ENCODE assay signal across 8 mouse cellular contexts in the genomic region with DNA sequence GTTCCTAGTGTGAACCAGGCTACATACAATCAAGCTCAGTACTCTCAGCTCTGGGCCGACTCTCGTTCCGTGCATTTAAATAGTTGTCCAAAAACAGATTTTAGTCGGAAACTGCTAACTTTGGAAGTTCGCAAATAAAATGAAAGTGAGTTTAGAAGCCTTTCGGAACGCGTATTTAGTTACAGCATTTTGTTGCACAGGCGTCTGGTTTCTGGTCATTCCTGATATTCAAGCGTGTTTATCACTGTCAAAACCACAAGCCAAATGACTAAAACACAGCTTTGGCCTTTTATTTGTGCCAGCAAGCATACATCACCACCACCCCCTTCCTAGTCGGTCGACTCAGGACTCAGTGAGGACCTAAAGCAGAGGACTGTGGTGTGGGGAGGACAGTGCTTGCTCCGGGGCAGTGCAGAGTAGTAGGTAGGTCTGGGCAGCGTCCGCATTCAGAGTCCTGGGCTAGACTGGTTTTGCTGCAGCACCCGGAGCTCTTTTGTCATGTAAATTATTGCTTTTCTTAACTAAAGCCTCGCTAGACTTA. TPM values are rescaled to one million over a fixed set of nuclear protein-coding genes. Genes with fewer than 3 reads are reported as not detected.
A peak's percentile ranks its signal among the peaks of the same experiment; 100 is the strongest.
DNase-seq lines count a peak whose midpoint lies in the region; ATAC-seq and TF ChIP-seq lines count a peak whose summit lies in the region.

No protein-coding gene starts in this region.

- H3K9me3 ChIP-seq in hindbrain, embryonic 16.5 days (ENCODE audit: control insufficient read depth, low read length): no peaks in the 10 kb centered on the region
- H3K9me3 ChIP-seq in liver, postnatal 0 days (ENCODE audit: low read length): no peaks in the 10 kb centered on the region

- in situ Hi-C loops in Patski (cut with MboI; ENCODE audit: low pct_unique_long_range_greater_than_20kb): no loop called here

- peak overlapping the region; percentile 55 for H3K4me3 ChIP-seq in embryonic fibroblast, embryonic 13.5 days (ENCODE audit: insufficient read depth, low read length)
- peak overlapping the region; percentile 56 for H3K4me3 ChIP-seq in hindbrain, embryonic 16.5 days (ENCODE audit: low read length)
- H3K4me3 ChIP-seq in liver, postnatal 0 days (ENCODE audit: low read depth, low read length): peak overlapping the region; percentile 71
- H3K4me3 ChIP-seq in olfactory bulb, adult 2 months (ENCODE audit: insufficient read depth, low read depth, low read length): peak overlapping the region; percentile 55

- CTCF ChIA-PET in Patski (lab: Charles Lee): interaction anchor here (0.6 to 1.4 kb wide), 3 partner anchors 9 to 113 kb away, joined by 3 read pairs; no protein-coding TSS in a partner anchor

- TF ChIP-seq CTCF in Patski (IDR thresholded peaks at IDR 0.05): no peak
- no peak for TF ChIP-seq CTCF in embryonic fibroblast, embryonic 13.5 days (IDR thresholded peaks at IDR 0.05; ENCODE audit: borderline replicate concordance, insufficient read depth, low read length)
- TF ChIP-seq CTCF in liver, postnatal 0 days (IDR thresholded peaks at IDR 0.05; ENCODE audit: low read depth): no peak
- no peak for TF ChIP-seq CTCF in olfactory bulb, adult 2 months (IDR thresholded peaks at IDR 0.05; ENCODE audit: insufficient read depth, low read depth, low read length)

- no peak for ATAC-seq in Patski
- no peak for ATAC-seq in hindbrain, embryonic 16.5 days
- ATAC-seq in liver, postnatal 0 days: no peak

- H3K4me2 ChIP-seq in hindbrain, embryonic 16.5 days (ENCODE audit: low read length): peak overlapping the region; percentile 79
- peak overlapping the region; percentile 82 for H3K4me2 ChIP-seq in liver, postnatal 0 days (ENCODE audit: low read depth, low read length)

- 2% methylated on average over 17 of the region's 17 CpGs for WGBS in hindbrain, embryonic 16.5 days
- WGBS in liver, postnatal 0 days (ENCODE audit: insufficient replicate concordance): 2% methylated on average over 17 of the region's 17 CpGs
- WGBS in olfactory bulb, adult 2 months: 5% methylated on average over 17 of the region's 17 CpGs

- intact Hi-C loops in gastrocnemius, postnatal 14 days (cut with DNase I; ENCODE audit: low total_unique reads): no loop called here

- TF ChIP-seq POLR2A in embryonic fibroblast, embryonic 13.5 days (IDR thresholded peaks at IDR 0.05; ENCODE audit: low read depth, low read length): peak; percentile 34
- TF ChIP-seq POLR2A in olfactory bulb, adult 2 months (IDR thresholded peaks at IDR 0.05; ENCODE audit: insufficient read depth, low read depth, low read length): no peak

- H3K27me3 ChIP-seq in Patski: no peaks in the 10 kb centered on the region
- H3K27me3 ChIP-seq in hindbrain, embryonic 16.5 days (replicated peaks; ENCODE audit: control insufficient read depth, insufficient read depth, low read length): peaks cover 8% of the 10 kb centered on the region; the same call in 1 of the 2 replicates
- no peaks in the 10 kb centered on the region for H3K27me3 ChIP-seq in liver, postnatal 0 days (ENCODE audit: insufficient read depth, low read length)

- TF ChIP-seq EP300 in liver, postnatal 0 days (IDR thresholded peaks at IDR 0.05; ENCODE audit: low read depth): no peak

- H3K9ac ChIP-seq in hindbrain, embryonic 16.5 days (ENCODE audit: low read depth, low read length): peak overlapping the region; percentile 62
- H3K9ac ChIP-seq in liver, postnatal 0 days (replicated peaks): peak overlapping the region; percentile 82

- H3K4me1 ChIP-seq in embryonic fibroblast, embryonic 13.5 days (ENCODE audit: control insufficient read depth, insufficient read depth, low read length): peaks cover 3% of the 10 kb centered on the region
- H3K4me1 ChIP-seq in hindbrain, embryonic 16.5 days (ENCODE audit: control insufficient read depth, insufficient read depth, low read depth, low read length): peaks cover 24% of the 10 kb centered on the region
- peaks cover 55% of the 10 kb centered on the region for H3K4me1 ChIP-seq in liver, postnatal 0 days (ENCODE audit: insufficient read depth)
- H3K4me1 ChIP-seq in olfactory bulb, adult 2 months (ENCODE audit: control insufficient read depth, insufficient read depth, low read length): peaks cover 31% of the 10 kb centered on the region

- H3K36me3 ChIP-seq in hindbrain, embryonic 16.5 days (ENCODE audit: control insufficient read depth, insufficient read depth, low read length): no peaks in the 10 kb centered on the region
- H3K36me3 ChIP-seq in liver, postnatal 0 days (replicated peaks; ENCODE audit: insufficient read depth, low read length): peaks cover under 1% of the 10 kb centered on the region; the same call in 1 of the 2 replicates

- POLR2A ChIA-PET in Patski (lab: Charles Lee): interaction anchor here (1.0 to 1.8 kb wide), 4 partner anchors 9 to 16 kb away, joined by 3 to 5 read pairs (median 4); no protein-coding TSS in a partner anchor

- peak; percentile 34 to 35 for DNase-seq in lung, adult 18-20 months
- no peak for DNase-seq in lung, postnatal 14 days
- peak; percentile 64 for DNase-seq in Patski (ENCODE audit: low read depth, low spot score)
- peak; percentile 46 for DNase-seq in liver, postnatal 0 days
- DNase-seq in gastrocnemius, postnatal 14 days: no peak

- peak overlapping the region; percentile 86 for H3K27ac ChIP-seq in embryonic fibroblast, embryonic 13.5 days (ENCODE audit: insufficient read depth, low read length)
- peak overlapping the region; percentile 89 for H3K27ac ChIP-seq in hindbrain, embryonic 16.5 days (ENCODE audit: low read depth, low read length)
- peak overlapping the region; percentile 95 for H3K27ac ChIP-seq in liver, postnatal 0 days (ENCODE audit: low read depth)
- 0 out of 2 replicates have a peak overlapping the region, but pooled peaks have one; percentile 37 for H3K27ac ChIP-seq in olfactory bulb, adult 2 months (ENCODE audit: insufficient read depth, low read depth, low read length)

RNA-seq across cellular contexts. Expression of a gene that starts 2.2 kb away (rescaled TPM):
- 109 TPM for polyA plus RNA-seq in Patski (2021)
- 35.2 and 38.0 TPM in 2 replicates for polyA plus RNA-seq in embryonic fibroblast, embryonic 13.5 days (2011; ENCODE audit: insufficient read length, low read depth, missing spikeins)
- 17.6 and 22.4 TPM in 2 replicates for polyA plus RNA-seq in hindbrain, embryonic 16.5 days (2015; fragmentation: Nextera tagmentation; extraction: Ambion mirVana)
- polyA plus RNA-seq in liver, postnatal 0 days (2015; fragmentation: Nextera tagmentation; extraction: Ambion mirVana): 139 and 140 TPM in 2 replicates
- polyA plus RNA-seq in olfactory bulb, adult 2 months (2012; ENCODE audit: insufficient read depth, insufficient read length, low replicate concordance, missing spikeins): not detected in 2 replicates
- 10 to 100 TPM; 21.9 to 23.1 TPM for total RNA-seq in gastrocnemius, postnatal 14 days (2021)

RNA-seq across cellular contexts. Expression of a gene that starts 41.5 kb away (rescaled TPM):
- polyA plus RNA-seq in Patski (2021): 11.1 TPM
- polyA plus RNA-seq in embryonic fibroblast, embryonic 13.5 days (2011; ENCODE audit: insufficient read length, low read depth, missing spikeins): 4.7 and 5.7 TPM in 2 replicates
- 10.0 and 11.5 TPM in 2 replicates for polyA plus RNA-seq in hindbrain, embryonic 16.5 days (2015; fragmentation: Nextera tagmentation; extraction: Ambion mirVana)
- polyA plus RNA-seq in liver, postnatal 0 days (2015; fragmentation: Nextera tagmentation; extraction: Ambion mirVana): 1.4 and 1.8 TPM in 2 replicates
- not detected in 2 replicates for polyA plus RNA-seq in olfactory bulb, adult 2 months (2012; ENCODE audit: insufficient read depth, insufficient read length, low replicate concordance, missing spikeins)
- 1 to 10 TPM; 3.6 to 4.0 TPM for total RNA-seq in gastrocnemius, postnatal 14 days (2021)

RNA-seq across cellular contexts. Expression of a gene that starts 41.6 kb away (rescaled TPM):
- polyA plus RNA-seq in Patski (2021): 105 TPM
- polyA plus RNA-seq in embryonic fibroblast, embryonic 13.5 days (2011; ENCODE audit: insufficient read length, low read depth, missing spikeins): 47.9 and 54.3 TPM in 2 replicates
- polyA plus RNA-seq in hindbrain, embryonic 16.5 days (2015; fragmentation: Nextera tagmentation; extraction: Ambion mirVana): 96.4 and 97.4 TPM in 2 replicates
- 43.9 and 45.5 TPM in 2 replicates for polyA plus RNA-seq in liver, postnatal 0 days (2015; fragmentation: Nextera tagmentation; extraction: Ambion mirVana)
- not detected in 2 replicates for polyA plus RNA-seq in olfactory bulb, adult 2 months (2012; ENCODE audit: insufficient read depth, insufficient read length, low replicate concordance, missing spikeins)
- total RNA-seq in gastrocnemius, postnatal 14 days (2021): 10 to 100 TPM; 65.2 to 69.9 TPM

Comparison
In these comparisons a context has a peak if more than half of its experiments do, and no peak if none do; other contexts are left out.
1. DNase-seq: peak in lung, adult 18-20 months (2 of 2), Patski (single experiment) and liver, postnatal 0 days (single experiment); none in lung, postnatal 14 days (single experiment) and gastrocnemius, postnatal 14 days (single experiment).
2. H3K27ac ChIP-seq: peak in every context shown above with its lines; median percentile 95 in liver, postnatal 0 days; 89 in hindbrain, embryonic 16.5 days; 86 in embryonic fibroblast, embryonic 13.5 days; 37 in olfactory bulb, adult 2 months.
3. Peak in every context shown above with its lines, with median percentiles within 50 percentile points of each other: H3K4me3 ChIP-seq.